Mouse (Mus musculus) olfactory bulb, adult 2 months (tissue): ENCODE measurements around the gene Lsamp.

Source experiments
- CTCF ChIP-seq: fragments of 200-500 bp; IDR thresholded peaks from 2 replicates; pipeline ENCODE4 v1.5.1; 2012; ENCODE audit warnings: low read depth, mild to moderate bottlenecking, low read length, moderate library complexity; ENCODE audit not compliant: insufficient read depth
- POLR2A ChIP-seq: fragments of 200-500 bp; IDR thresholded peaks from 2 replicates; pipeline ENCODE4 v1.6.1; 2012; ENCODE audit warnings: mild to moderate bottlenecking, low read depth, low read length, moderate library complexity; ENCODE audit not compliant: insufficient read depth

- TF ChIP-seq POLR2A (no peak), CTCF (no peak)
These were observed 987.2 kb downstream of the Lsamp start for GRCm38 (mm10) chr16:40971382-40971781.
